Mouse (Mus musculus) bone marrow, adult 2 months (tissue): Measurements from ENCODE around the gene Ccdc124.

Experiments used
- CTCF ChIP-seq: fragments of 200-500 bp; IDR thresholded peaks from 2 replicates; pipeline ENCODE4 v1.5.1; 2011; ENCODE audit warnings: low read length, control low read depth; ENCODE audit not compliant: control insufficient read depth, insufficient read depth
- POLR2A ChIP-seq: fragments of 200-500 bp; IDR thresholded peaks from 2 replicates; pipeline ENCODE4 v1.6.1; 2011; ENCODE audit warnings: low read depth, mild to moderate bottlenecking, control low read depth, low read length, borderline replicate concordance; ENCODE audit not compliant: control insufficient read depth

DNA sequence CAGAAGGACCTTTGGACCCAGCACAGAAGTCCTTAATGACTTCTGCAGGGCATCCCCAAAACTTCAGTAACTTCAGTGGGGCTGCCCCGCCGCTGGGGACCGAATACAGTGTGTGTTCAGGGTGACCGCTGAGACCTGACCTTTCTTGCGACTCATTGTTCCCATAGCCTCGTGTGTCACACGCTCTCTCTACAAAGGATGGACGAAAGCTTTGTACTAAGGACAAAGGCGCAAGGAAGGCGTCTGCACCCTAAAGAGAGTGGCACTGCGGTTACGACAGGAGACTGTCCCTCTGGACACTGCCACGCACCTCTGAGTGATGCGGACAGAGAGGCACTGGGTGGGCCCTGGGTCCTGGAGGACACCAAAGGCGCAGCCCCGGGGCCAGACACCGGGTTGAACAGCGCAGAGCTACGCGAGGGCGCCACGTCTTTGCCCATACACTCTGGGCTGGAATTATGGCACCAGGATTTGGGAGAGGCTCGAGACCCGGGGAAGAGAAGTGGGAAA lies 9.0 kb downstream of the Ccdc124 start:
- TF ChIP-seq CTCF (no peak), POLR2A (no peak)
